Mouse (Mus musculus) bone marrow macrophage, adult 2 months (primary cell): ENCODE results near the gene Ccdc28a. TPM values are rescaled to one million over a fixed set of nuclear protein-coding genes. Genes with fewer than 3 reads are reported as not detected.

Experiments
- H3K27ac ChIP-seq: 2 replicates; pipeline ENCODE4 v1.5.1; 2012; ENCODE audit warnings: low read depth, low read length; ENCODE audit not compliant: insufficient read depth
- H3K4me1 ChIP-seq: 2 replicates; pipeline ENCODE4 v1.6.1; 2012; ENCODE audit warnings: low read length; ENCODE audit not compliant: control insufficient read depth, insufficient read depth
- H3K4me3 ChIP-seq: 2 replicates; pipeline ENCODE4 v1.5.1; 2012; ENCODE audit warnings: mild to moderate bottlenecking, low read length, moderate library complexity; ENCODE audit not compliant: insufficient read depth
- CTCF ChIP-seq: IDR thresholded peaks from 2 replicates; pipeline ENCODE4 v1.5.1; 2012; ENCODE audit warnings: low read depth, mild to moderate bottlenecking, low read length, moderate library complexity
- POLR2A ChIP-seq: IDR thresholded peaks from 2 replicates; pipeline ENCODE4 v1.6.1; 2012; ENCODE audit warnings: mild to moderate bottlenecking, low read depth, low read length, borderline replicate concordance
- polyA plus RNA-seq: library from polyadenylated mRNA; stranded (reverse); fragments of >200 nt; gene quantifications from 2 replicates; pipeline ENCODE4 v1.2.4, GENCODE M21; 2012; ENCODE audit not compliant: missing spikeins, insufficient read depth, insufficient read length

The Ccdc28a gene
- polyA plus RNA-seq, 1 experiment: 15.7 TPM

- TF ChIP-seq CTCF: no peak
- no peak for TF ChIP-seq POLR2A
- H3K4me3 ChIP-seq: peak overlapping the region; percentile 49
- no peak overlapping the region for H3K27ac ChIP-seq
These were observed 37.4 kb downstream of the Ccdc28a start for GRCm38 (mm10) chr10:18197206-18197979.

GRCm38 (mm10) chr10:18194737-18195141 is 40.1 kb downstream of the Ccdc28a start:
- TF ChIP-seq POLR2A: no peak
- Histone ChIP-seq H3K4me1 (no peaks in the 10 kb centered on the region), H3K4me3 (no peak overlapping the region), H3K27ac (no peak overlapping the region)

More at GRCm38 (mm10) chr10:18197206-18197979, 37.4 kb downstream of the Ccdc28a start:
- H3K4me1 ChIP-seq: no peaks in the 10 kb centered on the region

- H3K4me1 ChIP-seq: no peaks in the 10 kb centered on the region
- H3K27ac ChIP-seq: no peak overlapping the region
- TF ChIP-seq POLR2A (no peak), CTCF (no peak)
- H3K4me3 ChIP-seq: no peak overlapping the region
These were observed 40.6 kb downstream of the Ccdc28a start for GRCm38 (mm10) chr10:18194156-18194555.

GRCm38 (mm10) chr10:18193221-18193620 is 41.6 kb downstream of the Ccdc28a start:
- Histone ChIP-seq H3K27ac (no peak overlapping the region), H3K4me3 (no peak overlapping the region), H3K4me1 (no peaks in the 10 kb centered on the region; the same call in 1 of the 2 replicates)
- TF ChIP-seq CTCF: no peak
- TF ChIP-seq POLR2A: no peak

- H3K27ac ChIP-seq: no peak overlapping the region
- no peaks in the 10 kb centered on the region; the same call in 1 of the 2 replicates for H3K4me1 ChIP-seq
- no peak overlapping the region for H3K4me3 ChIP-seq
- TF ChIP-seq POLR2A (no peak), CTCF (no peak)
These were observed 43.1 kb downstream of the Ccdc28a start for GRCm38 (mm10) chr10:18191706-18192105.

GRCm38 (mm10) chr10:18189498-18189897 is 45.3 kb downstream of the Ccdc28a start:
- TF ChIP-seq CTCF: no peak
- no peak for TF ChIP-seq POLR2A
- Histone ChIP-seq H3K4me1 (no peaks in the 10 kb centered on the region; the same call in 1 of the 2 replicates), H3K4me3 (no peak overlapping the region), H3K27ac (no peak overlapping the region)

- Histone ChIP-seq H3K4me3 (no peak overlapping the region), H3K27ac (no peak overlapping the region), H3K4me1 (no peaks in the 10 kb centered on the region; the same call in 1 of the 2 replicates)
- no peak for TF ChIP-seq CTCF
- no peak for TF ChIP-seq POLR2A
These were observed 46.2 kb downstream of the Ccdc28a start for GRCm38 (mm10) chr10:18188564-18188963.

- TF ChIP-seq CTCF: no peak
- TF ChIP-seq POLR2A: no peak
These were observed 52.6 kb downstream of the Ccdc28a start for GRCm38 (mm10) chr10:18182246-18182645.

GRCm38 (mm10) chr10:18177304-18177703 is 57.5 kb downstream of the Ccdc28a start:
- TF ChIP-seq POLR2A: no peak
- TF ChIP-seq CTCF: no peak
- Histone ChIP-seq H3K4me3 (no peak overlapping the region), H3K27ac (no peak overlapping the region), H3K4me1 (no peaks in the 10 kb centered on the region)

More at GRCm38 (mm10) chr10:18182246-18182645, 52.6 kb downstream of the Ccdc28a start:
- Histone ChIP-seq H3K4me1 (no peaks in the 10 kb centered on the region), H3K27ac (no peak overlapping the region), H3K4me3 (no peak overlapping the region)

GRCm38 (mm10) chr10:18176722-18177121 is 58.1 kb downstream of the Ccdc28a start:
- TF ChIP-seq CTCF (no peak), POLR2A (no peak)
- Histone ChIP-seq H3K27ac (no peak overlapping the region), H3K4me1 (no peaks in the 10 kb centered on the region), H3K4me3 (no peak overlapping the region)
